13 mouse cellular contexts compared by ENCODE assay signal in genomic region chr2:73281707-73282106, GRCm38 (mm10). TPM values are rescaled to one million over a fixed set of nuclear protein-coding genes. Genes with fewer than 3 reads are reported as not detected.
DNase-seq lines count a peak whose midpoint lies in the region; ATAC-seq and TF ChIP-seq lines count a peak whose summit lies in the region.
"Had no signal": no experiment of that assay in that cellular context is flagged by ENCODE, and none has a peak within 500 bp of the region (broad histone marks: within the 10 kb centered on the region; RNA-seq: fewer than 3 reads in every experiment).

No protein-coding gene starts in this region.

- ATAC-seq in liver, postnatal 0 days = no peak

- H3K9ac ChIP-seq in liver, postnatal 0 days (replicated peaks) = no peak overlapping the region

- no peaks in the 10 kb centered on the region for H3K9me3 ChIP-seq in liver, postnatal 0 days (ENCODE audit: low read length)

- no peaks in the 10 kb centered on the region for H3K4me1 ChIP-seq in cerebellum, adult 2 months (ENCODE audit: control insufficient read depth, insufficient read depth, low read length)
- peaks cover 18% of the 10 kb centered on the region for H3K4me1 ChIP-seq in liver, postnatal 0 days (ENCODE audit: insufficient read depth)

- H3K27me3 ChIP-seq in cerebellum, adult 2 months (ENCODE audit: control insufficient read depth, insufficient read depth, low read length) = peaks cover 14% of the 10 kb centered on the region; the same call in 1 of the 2 replicates
- H3K27me3 ChIP-seq in liver, postnatal 0 days (ENCODE audit: insufficient read depth, low read length) = peaks cover 56% of the 10 kb centered on the region

- H3K27ac ChIP-seq in cerebellum, adult 2 months (ENCODE audit: insufficient read depth, low read length) = no peak overlapping the region
- H3K27ac ChIP-seq in left cerebral cortex, adult 2 months = no peak overlapping the region
- no peak overlapping the region for H3K27ac ChIP-seq in liver, postnatal 0 days (ENCODE audit: low read depth)

- peaks cover 4% of the 10 kb centered on the region; the same call in 1 of the 2 replicates for H3K36me3 ChIP-seq in liver, postnatal 0 days (replicated peaks; ENCODE audit: insufficient read depth, low read length)

- intact Hi-C loops in left cerebral cortex, adult 2 months (cut with DNase I) = no loop called here
- intact Hi-C loops in left cerebral cortex, postnatal 4 days (cut with DNase I) = loop anchor here (10.0 kb wide), 1 partner anchor 1247 kb away; no protein-coding TSS in a partner anchor

- DNase-seq in cerebellum, adult 2 months = no peak
- DNase-seq in cerebellum, adult 11-12 months = no peak
- no peak for DNase-seq in left cerebral cortex, adult 2 months (ENCODE audit: extremely low spot score in 1 of 2, low spot score in 2 of 2)
- no peak for DNase-seq in left cerebral cortex, postnatal 4 days
- peak; percentile 51 for DNase-seq in R1 (ENCODE audit: low read depth, low spot score)
- DNase-seq in liver, postnatal 0 days = no peak
- no peak for DNase-seq in spleen, postnatal 4 days (ENCODE audit: low spot score in 2 of 2)
- no peak for DNase-seq in left cerebral cortex, adult 11 months (ENCODE audit: low spot score)
- DNase-seq: gastrocnemius, postnatal 25 days; lung, adult 18-20 months had no signal

- H3K4me3 ChIP-seq in cerebellum, adult 2 months (replicated peaks; ENCODE audit: insufficient read depth, low read depth, low read length) = no peak overlapping the region
- H3K4me3 ChIP-seq in left cerebral cortex, adult 2 months = no peak overlapping the region
- peak overlapping the region; percentile 19; the same call in 1 of the 2 replicates for H3K4me3 ChIP-seq in liver, postnatal 0 days (ENCODE audit: low read depth, low read length)
- H3K4me3 ChIP-seq: myocyte had no signal

- TF ChIP-seq CTCF in cerebellum, adult 2 months (IDR thresholded peaks at IDR 0.05; ENCODE audit: borderline replicate concordance, insufficient read depth, low read depth, low read length) = peak; percentile 28; the same call in 1 of the 2 replicates
- TF ChIP-seq CTCF in left cerebral cortex, adult 2 months (IDR thresholded peaks at IDR 0.05) = peak; percentile 25
- TF ChIP-seq CTCF in liver, postnatal 0 days (IDR thresholded peaks at IDR 0.05; ENCODE audit: low read depth) = peak; percentile 61

- no peak for TF ChIP-seq EP300 in liver, postnatal 0 days (IDR thresholded peaks at IDR 0.05; ENCODE audit: low read depth)

- no peak for TF ChIP-seq POLR2A in cerebellum, adult 2 months (IDR thresholded peaks at IDR 0.05; ENCODE audit: borderline replicate concordance, insufficient read depth, low read length)

- WGBS in cerebellum, adult 2 months = 42% methylated on average over 7 of the region's 7 CpGs
- 18% methylated on average over 7 of the region's 7 CpGs for WGBS in liver, postnatal 0 days (ENCODE audit: insufficient replicate concordance)

- H3K4me2 ChIP-seq in liver, postnatal 0 days (ENCODE audit: low read depth, low read length) = peak overlapping the region; percentile 49; the same call in 1 of the 2 replicates

RNA-seq across cellular contexts. Expression of gene Sp9, which starts 10.0 kb away (rescaled TPM):
- polyA plus RNA-seq in cerebellum, adult 2 months (2012; rRNA removed) = 0.06 and 0.07 TPM in 2 replicates
- 1 to 10 TPM; 2.7 to 4.0 TPM for total RNA-seq in left cerebral cortex, adult 2 months (2021)
- 1 to 10 TPM; 7.8 to 8.2 TPM for total RNA-seq in left cerebral cortex, postnatal 4 days (2021)
- polyA plus RNA-seq in liver, postnatal 0 days (2015; fragmentation: Nextera tagmentation; extraction: Ambion mirVana) = not detected in 2 replicates
- total RNA-seq: gastrocnemius, postnatal 25 days; hematopoietic stem cell, adult 5-6 weeks had no signal
- polyA plus RNA-seq: stomach, embryonic 16.5 days had no signal

RNA-seq across cellular contexts. Expression of gene Scrn3, which starts 30.7 kb away (rescaled TPM):
- 31.3 and 31.7 TPM in 2 replicates for polyA plus RNA-seq in cerebellum, adult 2 months (2012; rRNA removed)
- total RNA-seq in left cerebral cortex, adult 2 months (2021) = 10 to 100 TPM; 17.8 to 19.5 TPM
- 1 to 10 TPM; 3.4 to 4.1 TPM for total RNA-seq in left cerebral cortex, postnatal 4 days (2021)
- 20.5 and 21.9 TPM in 2 replicates for polyA plus RNA-seq in liver, postnatal 0 days (2015; fragmentation: Nextera tagmentation; extraction: Ambion mirVana)

RNA-seq across cellular contexts. Expression of gene Cir1, which starts 30.8 kb away (rescaled TPM):
- 29.2 TPM in 2 replicates for polyA plus RNA-seq in cerebellum, adult 2 months (2012; rRNA removed)
- total RNA-seq in left cerebral cortex, adult 2 months (2021) = 10 to 100 TPM; 26.3 to 27.1 TPM
- total RNA-seq in left cerebral cortex, postnatal 4 days (2021) = 10 to 100 TPM; 22.9 to 25.1 TPM
- polyA plus RNA-seq in liver, postnatal 0 days (2015; fragmentation: Nextera tagmentation; extraction: Ambion mirVana) = 18.4 and 21.4 TPM in 2 replicates
